Mouse (Mus musculus): Measurements from ENCODE around the gene Lama4. TPM values are rescaled to one million over a fixed set of nuclear protein-coding genes. Genes with fewer than 3 reads are reported as not detected.

Lama4 gene
- 58.5 and 89.2 TPM in 2 replicates for polyA plus RNA-seq (2012; rRNA removed; ENCODE audit: low replicate concordance)

GRCm38 (mm10) chr10:38965075-38965781, at the start of gene Lama4:
Gene Lama4, plus strand, starts transcription at chr10:38965515.

GRCm38 (mm10) chr10:39133462-39134310, 168.4 kb downstream of the Lama4 start, which contains the start of the genes Fam229b and Tube1:
Gene Fam229b, minus strand, starts transcription at chr10:39133914.
Gene Tube1, plus strand, starts transcription at chr10:39133976.

Other genes with a start within 250 kb of the Lama4 start
- gene Rfpl4b, start 143.7 kb upstream of the Lama4 start, polyA plus RNA-seq (2012; rRNA removed; ENCODE audit: low replicate concordance) = not detected in 2 replicates
- 1.2 and 4.5 TPM in 2 replicates for gene Fam229b, start 168.4 kb downstream of the Lama4 start, polyA plus RNA-seq (2012; rRNA removed; ENCODE audit: low replicate concordance)
- gene Tube1, start 168.5 kb downstream of the Lama4 start, polyA plus RNA-seq (2012; rRNA removed; ENCODE audit: low replicate concordance) = 1.3 and 2.2 TPM in 2 replicates
- gene Ccn6, start 198.3 kb downstream of the Lama4 start, polyA plus RNA-seq (2012; rRNA removed; ENCODE audit: low replicate concordance) = 0.10 and 0.12 TPM in 2 replicates

Data from mammary gland, adult 2 months (tissue).